Comparison of ENCODE assay signal across 9 mouse cellular contexts in genomic region chr8:125513242-125513866, GRCm38 (mm10). TPM values are rescaled to one million over a fixed set of nuclear protein-coding genes. Genes with fewer than 3 reads are reported as not detected.
A peak's percentile ranks its signal among the peaks of the same experiment; 100 is the strongest.
DNase-seq lines count a peak whose midpoint lies in the region; ATAC-seq and TF ChIP-seq lines count a peak whose summit lies in the region.
"Had no signal": no experiment of that assay in that cellular context is flagged by ENCODE, and none has a peak within 500 bp of the region (broad histone marks: within the 10 kb centered on the region; RNA-seq: fewer than 3 reads in every experiment).

No protein-coding gene starts in this region.

- no peak for DNase-seq in kidney, postnatal 0 days (ENCODE audit: low spot score)
- no peak for DNase-seq in kidney, postnatal 10 days
- no peak for DNase-seq in embryonic facial prominence, embryonic 14.5 days (ENCODE audit: low spot score)
- DNase-seq in midbrain, postnatal 0 days (ENCODE audit: low spot score) = no peak
- DNase-seq in urinary bladder, postnatal 36 days (ENCODE audit: low spot score in 2 of 2) = no peak
- DNase-seq in MN1 (ENCODE audit: low spot score) = no peak
- DNase-seq: adrenal gland, postnatal 25 days; gastrocnemius, postnatal 25 days had no signal

- H3K4me3 ChIP-seq in kidney, postnatal 0 days (replicated peaks; ENCODE audit: low read depth, low read length) = no peak overlapping the region
- H3K4me3 ChIP-seq in embryonic facial prominence, embryonic 14.5 days (ENCODE audit: low read depth, low read length) = no peak overlapping the region
- H3K4me3 ChIP-seq in heart, embryonic 16.5 days (ENCODE audit: low read length) = no peak overlapping the region
- no peak overlapping the region for H3K4me3 ChIP-seq in midbrain, postnatal 0 days (ENCODE audit: low read depth, low read length)

- H3K27ac ChIP-seq in kidney, postnatal 0 days = peak overlapping the region; percentile 57; the same call in 1 of the 2 replicates
- peak overlapping the region; percentile 46; the same call in 1 of the 2 replicates for H3K27ac ChIP-seq in embryonic facial prominence, embryonic 14.5 days (replicated peaks; ENCODE audit: low read depth, low read length)
- H3K27ac ChIP-seq in heart, embryonic 16.5 days (ENCODE audit: low read length) = peak overlapping the region; percentile 95
- H3K27ac ChIP-seq in midbrain, postnatal 0 days (ENCODE audit: low read depth, low read length) = peak overlapping the region; percentile 59

- H3K27me3 ChIP-seq in kidney, postnatal 0 days (ENCODE audit: insufficient read depth, low read length) = no peaks in the 10 kb centered on the region
- no peaks in the 10 kb centered on the region for H3K27me3 ChIP-seq in embryonic facial prominence, embryonic 14.5 days (replicated peaks; ENCODE audit: control insufficient read depth, insufficient read depth, low read length)
- H3K27me3 ChIP-seq in heart, embryonic 16.5 days (ENCODE audit: control insufficient read depth, insufficient read depth, low read length) = no peaks in the 10 kb centered on the region
- no peaks in the 10 kb centered on the region for H3K27me3 ChIP-seq in midbrain, postnatal 0 days (ENCODE audit: insufficient read depth, low read length)

- no peak for ATAC-seq in kidney, postnatal 0 days (replicated peaks; ENCODE audit: low FRiP score, low read depth)
- no peak for ATAC-seq in embryonic facial prominence, embryonic 14.5 days (ENCODE audit: low read depth)
- ATAC-seq in heart, embryonic 16.5 days (replicated peaks; ENCODE audit: extremely low read depth, insufficient read depth, low FRiP score) = no peak
- no peak for ATAC-seq in midbrain, postnatal 0 days (ENCODE audit: low FRiP score)

- no peak overlapping the region for H3K9ac ChIP-seq in kidney, postnatal 0 days (ENCODE audit: low read depth, low read length)
- H3K9ac ChIP-seq in embryonic facial prominence, embryonic 14.5 days (ENCODE audit: low read depth, low read length) = no peak overlapping the region
- H3K9ac ChIP-seq in heart, embryonic 16.5 days (ENCODE audit: low read length) = peak overlapping the region; percentile 65
- H3K9ac ChIP-seq in midbrain, postnatal 0 days (replicated peaks; ENCODE audit: low read length, poor library complexity, severe bottlenecking) = no peak overlapping the region

- WGBS in kidney, postnatal 0 days = 56% methylated on average over 5 of the region's 5 CpGs
- WGBS in embryonic facial prominence, embryonic 14.5 days = 64% methylated on average over 5 of the region's 5 CpGs
- 40% methylated on average over 5 of the region's 5 CpGs for WGBS in heart, embryonic 16.5 days
- WGBS in midbrain, postnatal 0 days = 55% methylated on average over 5 of the region's 5 CpGs

- no peaks in the 10 kb centered on the region for H3K36me3 ChIP-seq in kidney, postnatal 0 days (ENCODE audit: insufficient read depth, low read length)
- no peaks in the 10 kb centered on the region for H3K36me3 ChIP-seq in embryonic facial prominence, embryonic 14.5 days (ENCODE audit: control insufficient read depth, insufficient read depth, low read length)
- H3K36me3 ChIP-seq in heart, embryonic 16.5 days (ENCODE audit: control insufficient read depth, insufficient read depth) = peaks cover 3% of the 10 kb centered on the region; the same call in 1 of the 2 replicates
- H3K36me3 ChIP-seq in midbrain, postnatal 0 days (ENCODE audit: insufficient read depth, low read length) = no peaks in the 10 kb centered on the region

- H3K4me2 ChIP-seq in kidney, postnatal 0 days (ENCODE audit: low read length) = no peak overlapping the region
- no peak overlapping the region for H3K4me2 ChIP-seq in embryonic facial prominence, embryonic 14.5 days (ENCODE audit: low read depth, low read length)
- peak overlapping the region; percentile 34 for H3K4me2 ChIP-seq in heart, embryonic 16.5 days (ENCODE audit: low read depth, low read length)
- no peak overlapping the region for H3K4me2 ChIP-seq in midbrain, postnatal 0 days (ENCODE audit: low read depth, low read length, poor library complexity, severe bottlenecking)

- H3K4me1 ChIP-seq in kidney, postnatal 0 days (replicated peaks; ENCODE audit: insufficient read depth, low read length) = peaks cover 26% of the 10 kb centered on the region; the same call in 1 of the 2 replicates
- H3K4me1 ChIP-seq in embryonic facial prominence, embryonic 14.5 days (ENCODE audit: control insufficient read depth, insufficient read depth, low read length) = peaks cover 29% of the 10 kb centered on the region
- H3K4me1 ChIP-seq in heart, embryonic 16.5 days (ENCODE audit: control insufficient read depth, insufficient read depth, low read length) = peaks cover 82% of the 10 kb centered on the region
- peaks cover 14% of the 10 kb centered on the region for H3K4me1 ChIP-seq in midbrain, postnatal 0 days (ENCODE audit: insufficient read depth, low read length)

- no peaks in the 10 kb centered on the region for H3K9me3 ChIP-seq in kidney, postnatal 0 days (replicated peaks; ENCODE audit: low read length)
- H3K9me3 ChIP-seq in embryonic facial prominence, embryonic 14.5 days (ENCODE audit: control insufficient read depth, low read length) = no peaks in the 10 kb centered on the region
- H3K9me3 ChIP-seq in heart, embryonic 16.5 days (replicated peaks; ENCODE audit: control insufficient read depth, low read length) = no peaks in the 10 kb centered on the region
- no peaks in the 10 kb centered on the region for H3K9me3 ChIP-seq in midbrain, postnatal 0 days (ENCODE audit: low read length)

- TF ChIP-seq CTCF in kidney, postnatal 0 days (IDR thresholded peaks at IDR 0.05; ENCODE audit: low read depth) = no peak
- TF ChIP-seq CTCF in midbrain, postnatal 0 days (IDR thresholded peaks at IDR 0.05) = no peak

RNA-seq across cellular contexts. Expression of gene Sipa1l2, which starts 56.3 kb away (rescaled TPM):
- polyA plus RNA-seq in kidney, postnatal 0 days (2015; fragmentation: Nextera tagmentation; extraction: Ambion mirVana) = 8.2 and 9.4 TPM in 2 replicates
- polyA plus RNA-seq in embryonic facial prominence, embryonic 14.5 days (2014; fragmentation: Nextera tagmentation; extraction: Ambion mirVana) = 10.0 and 11.0 TPM in 2 replicates
- polyA plus RNA-seq in heart, embryonic 16.5 days (2015; fragmentation: Nextera tagmentation; extraction: Ambion mirVana) = 19.9 and 24.4 TPM in 2 replicates
- 52.6 and 53.7 TPM in 2 replicates for total RNA-seq in midbrain, postnatal 0 days (2014; rRNA removed)
- 8.8 and 10.1 TPM in 2 replicates for polyA plus RNA-seq in midbrain, postnatal 0 days (2015; fragmentation: Nextera tagmentation; extraction: Ambion mirVana)
